Mouse (Mus musculus) layer of hippocampus, postnatal 14 days (tissue): ENCODE data around the gene Rgs16. TPM values are rescaled to one million over a fixed set of nuclear protein-coding genes. Genes with fewer than 3 reads are reported as not detected.

ENCODE experiments used
- DNase-seq, 2 experiments: peaks; one replicate each; pipeline ENCODE4 v3.0.0; 2021 to 2022; ENCODE audit warnings: low spot score in 2 of 2, mixed read lengths in 1 of 2
- long read RNA-seq, 2 experiments: library from polyadenylated mRNA; stranded (forward); transcript quantifications; one replicate each; pipeline ENCODE4 v2.0.0; 2021
- total RNA-seq, 2 experiments: library from RNA; stranded (reverse); gene quantifications; 2 replicates each; pipeline ENCODE4 v1.2.3; 2021

The Rgs16 gene
- total RNA-seq: 1 to 10 TPM; 6.6 to 8.8 TPM
- long read RNA-seq, experiment 1, partial matches to known transcripts: 0 of 2 reads
- long read RNA-seq, experiment 1, other reads (novel, unspliced or antisense): 0 of 2 reads
- long read RNA-seq, experiment 2, partial matches to known transcripts: 0 of 3 reads
- long read RNA-seq, experiment 2, other reads (novel, unspliced or antisense): 0 of 3 reads

DNA sequence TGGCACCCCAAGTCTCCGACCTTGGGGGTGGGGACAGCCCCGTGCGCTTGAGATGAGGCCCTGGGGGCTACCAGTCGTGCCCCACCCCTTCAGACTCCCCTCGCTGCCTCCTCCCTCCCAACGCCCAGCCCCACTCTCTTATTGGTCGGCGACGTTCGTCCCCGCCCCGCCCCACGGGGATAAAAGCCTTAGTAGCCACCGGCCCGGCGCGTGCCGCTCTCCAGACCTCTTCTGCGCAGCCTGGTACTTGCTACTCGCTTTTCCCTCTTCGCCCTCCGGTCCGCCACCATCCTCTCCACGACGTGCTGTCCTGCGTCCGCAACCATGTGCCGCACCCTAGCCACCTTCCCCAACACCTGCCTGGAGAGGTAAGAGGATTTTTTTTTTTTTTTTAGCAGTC, at the start of gene Rgs16:
TSS of gene Rgs16 (plus strand) at position 205 of the 400 bp plus-strand sequence.
- DNase-seq: peak; percentile 45 to 56

DNA sequence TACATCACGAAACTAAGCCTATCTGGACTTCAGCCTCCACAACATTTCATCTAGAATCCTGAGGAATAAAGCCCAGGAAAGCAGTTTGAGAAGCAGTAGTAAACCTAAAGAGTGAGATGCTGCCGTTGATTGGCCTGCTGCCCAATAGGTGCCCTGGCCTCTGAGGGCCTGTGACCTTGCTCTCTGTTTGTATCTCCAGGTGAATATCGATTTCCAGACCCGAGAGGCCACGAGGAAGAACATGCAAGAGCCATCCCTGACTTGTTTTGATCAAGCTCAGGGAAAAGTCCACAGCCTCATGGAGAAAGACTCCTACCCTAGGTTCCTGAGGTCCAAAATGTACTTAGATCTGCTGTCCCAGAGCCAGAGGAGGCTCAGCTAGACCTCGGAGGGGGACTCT, 47.6 kb upstream of the Rgs16 start:
- no peak for DNase-seq

DNA sequence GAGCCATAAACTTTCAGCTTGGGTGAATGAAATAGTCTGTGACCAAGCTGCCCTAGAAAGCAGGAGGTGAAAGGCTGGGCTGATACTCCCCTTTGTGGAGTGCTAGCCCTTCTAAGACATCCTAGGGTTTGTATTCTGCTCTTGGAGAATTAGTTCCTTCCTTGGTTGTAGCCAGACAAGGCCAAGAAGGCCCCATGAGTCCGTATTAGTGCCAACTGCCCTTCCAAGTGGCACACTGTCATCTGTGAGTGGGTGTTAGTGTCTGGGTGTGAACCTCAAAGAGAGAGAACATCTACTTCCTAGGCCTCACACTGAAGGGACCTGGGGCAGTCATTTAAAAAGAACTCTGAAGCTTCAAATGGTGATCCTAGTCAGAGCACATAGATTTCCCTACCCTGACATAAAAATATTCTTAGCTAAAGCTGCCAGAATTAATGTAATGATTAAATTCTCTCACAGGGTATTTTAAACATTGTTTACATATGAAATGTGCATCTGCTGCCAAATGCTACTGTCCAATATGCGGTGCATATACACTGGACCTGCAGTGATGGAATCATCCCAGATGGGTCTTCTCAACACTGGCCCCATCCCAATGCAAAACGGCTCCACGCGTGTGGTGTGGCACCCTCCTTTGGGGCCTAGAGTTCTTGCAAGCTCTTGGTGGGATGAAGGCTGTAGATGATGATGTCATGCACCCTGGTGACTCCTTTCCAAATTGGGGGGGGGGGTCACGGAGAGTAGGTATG, 45.6 kb upstream of the Rgs16 start:
- DNase-seq: no peak

DNA sequence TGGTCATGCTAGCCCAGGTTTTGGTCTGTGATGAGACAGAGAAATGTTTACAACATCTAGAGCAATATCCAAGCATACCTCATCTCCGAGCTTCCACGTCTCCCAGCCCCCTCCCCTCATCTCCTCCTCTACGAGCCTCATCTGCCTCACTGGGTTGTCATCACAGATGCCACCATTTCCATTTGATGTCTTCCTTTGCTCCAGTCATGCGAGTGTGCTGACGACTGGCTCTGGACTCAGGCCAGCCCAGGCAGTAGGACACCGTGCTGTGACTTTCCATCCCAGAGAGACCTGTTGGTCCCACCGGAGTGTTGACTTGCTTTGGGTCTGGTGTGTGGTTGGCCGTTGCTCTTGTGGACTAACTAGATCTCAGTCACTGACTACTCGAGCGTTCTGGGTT, 44.8 kb upstream of the Rgs16 start:
- DNase-seq: no peak

DNA sequence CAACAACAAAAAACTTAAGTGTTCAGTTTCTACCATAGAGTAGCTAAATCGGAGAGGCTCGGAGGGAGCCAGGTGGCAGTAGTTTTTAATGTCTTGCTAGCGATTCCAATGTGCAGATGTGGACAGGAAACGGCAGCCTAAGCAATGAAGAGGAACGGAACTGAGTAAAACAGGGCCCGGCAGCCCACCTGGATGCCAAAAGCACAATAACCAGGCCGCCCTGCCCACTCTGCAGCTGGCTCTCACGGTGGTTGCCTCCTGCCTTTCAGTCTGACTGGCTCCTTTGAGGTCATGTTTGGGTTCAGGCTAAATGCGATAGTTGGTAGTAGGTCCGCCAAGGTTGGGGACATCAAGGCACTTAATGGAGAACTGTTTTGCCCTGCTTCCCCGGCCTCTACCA, 44.1 kb upstream of the Rgs16 start:
- DNase-seq: no peak

DNA sequence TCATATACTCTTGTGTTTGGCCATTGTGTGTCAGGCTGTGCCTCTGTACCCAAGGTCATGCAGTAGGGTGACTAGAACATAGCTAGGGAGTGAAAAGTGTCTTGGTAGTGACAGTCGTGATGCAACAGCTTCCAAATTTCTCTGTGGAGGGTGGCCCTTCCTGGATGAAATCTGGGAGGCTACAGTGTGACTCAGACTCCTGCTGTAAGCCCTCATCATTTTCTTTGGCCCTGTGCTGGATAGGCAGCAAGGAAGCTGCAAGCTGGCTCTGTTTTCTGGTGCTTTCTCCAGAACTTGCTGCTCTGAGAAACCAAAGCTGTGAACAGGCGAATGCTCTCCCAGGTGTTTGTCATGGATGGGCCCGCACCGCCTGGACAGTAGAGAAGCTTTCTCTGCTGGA, 43.6 kb upstream of the Rgs16 start:
- DNase-seq: no peak

DNA sequence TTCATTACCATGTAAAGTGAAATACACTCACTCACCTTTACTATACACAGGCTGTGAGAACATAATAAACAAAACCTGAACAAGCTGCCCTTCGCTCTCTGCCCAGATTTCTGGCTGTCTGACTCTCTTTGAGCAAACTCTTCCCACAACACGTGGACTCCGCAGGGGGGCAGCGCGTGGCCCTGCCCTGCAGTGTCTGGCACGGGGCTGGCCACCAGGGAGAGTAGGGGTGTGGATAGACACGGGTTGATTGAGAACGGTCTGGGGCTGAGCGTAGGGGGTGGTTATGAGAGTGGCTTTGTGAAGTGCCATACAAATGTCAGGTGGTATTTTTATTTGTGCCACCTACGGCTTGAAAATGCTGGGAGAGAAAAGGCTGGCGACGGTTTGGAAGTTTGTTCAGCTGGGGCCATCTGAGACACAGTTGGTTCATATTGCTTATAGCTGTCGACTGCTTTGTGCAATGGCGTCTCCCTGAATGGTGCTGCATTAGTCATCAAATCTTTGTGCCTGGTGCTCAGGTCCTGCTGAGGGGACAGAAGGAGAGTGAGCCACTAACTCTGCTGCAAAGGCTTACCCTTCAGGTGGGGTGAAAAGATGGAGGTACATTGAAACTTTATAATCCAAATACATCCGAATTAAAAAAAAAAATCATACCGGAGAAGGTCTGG, 42.4 kb upstream of the Rgs16 start:
- DNase-seq: no peak

DNA sequence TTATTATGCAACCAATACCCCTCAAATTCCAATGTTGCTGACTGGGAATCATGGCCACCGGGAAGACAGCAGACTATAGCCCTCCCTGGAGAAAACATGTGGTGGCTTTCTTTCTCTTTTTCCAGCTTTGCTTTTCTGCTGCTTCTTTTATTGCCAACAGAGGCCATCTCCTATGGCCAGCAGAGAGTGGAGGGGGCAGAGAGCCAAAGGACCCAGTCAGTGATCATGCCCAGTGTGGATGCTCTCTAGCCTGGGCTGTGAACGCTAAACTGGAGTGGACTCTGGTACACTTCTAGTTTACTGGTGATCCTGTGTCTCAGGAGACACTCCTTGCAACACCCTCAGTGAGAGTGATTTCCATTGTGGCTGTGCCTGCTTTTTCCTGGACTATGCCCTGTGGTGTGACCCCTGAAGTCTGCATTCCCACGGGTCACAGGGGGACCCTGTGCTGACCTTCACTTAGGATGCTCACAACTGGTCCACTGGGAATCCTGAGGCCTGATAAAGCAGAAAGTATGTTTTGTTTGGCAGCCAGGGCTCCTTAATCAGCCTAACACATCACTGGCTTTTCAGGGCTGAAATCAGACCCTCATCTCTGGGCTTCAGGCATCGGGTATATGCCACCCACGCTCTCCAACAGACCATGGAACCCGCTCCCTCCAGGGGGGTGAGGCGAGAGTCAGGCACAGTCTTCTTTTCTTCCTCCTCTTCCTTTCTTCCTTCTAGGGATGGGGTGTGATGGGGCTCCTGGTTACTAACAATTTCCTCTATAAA, 41.7 kb upstream of the Rgs16 start:
- no peak for DNase-seq

DNA sequence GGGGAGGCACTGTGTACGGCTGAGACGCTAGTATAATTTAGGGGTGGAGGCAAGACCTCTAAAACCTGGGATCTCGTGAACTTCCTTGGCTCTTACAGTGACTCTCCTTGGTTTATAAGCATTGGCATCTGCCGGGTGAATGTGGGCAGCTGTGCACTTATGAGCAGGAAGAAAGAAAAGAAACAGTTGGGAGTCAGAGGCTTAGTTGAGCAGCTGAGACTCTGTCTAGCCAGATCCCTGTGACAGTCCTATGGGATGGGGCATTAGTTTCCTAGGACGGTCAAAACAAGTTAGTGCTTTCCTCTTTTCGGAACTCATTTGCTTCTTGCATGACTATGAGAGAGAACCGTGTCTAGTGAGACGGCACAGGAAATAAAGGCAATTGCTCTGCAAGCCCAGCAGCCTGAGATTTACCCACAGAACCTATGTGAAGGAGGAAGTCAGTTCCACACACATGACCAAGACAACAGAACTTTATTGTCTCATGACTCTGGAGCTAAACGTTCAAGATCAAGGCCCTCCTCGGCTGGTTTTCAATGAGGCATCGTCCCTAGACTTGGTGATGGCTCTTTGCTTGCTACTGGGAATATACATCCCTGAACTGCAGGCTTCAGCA, 39.6 kb upstream of the Rgs16 start:
- DNase-seq: no peak

DNA sequence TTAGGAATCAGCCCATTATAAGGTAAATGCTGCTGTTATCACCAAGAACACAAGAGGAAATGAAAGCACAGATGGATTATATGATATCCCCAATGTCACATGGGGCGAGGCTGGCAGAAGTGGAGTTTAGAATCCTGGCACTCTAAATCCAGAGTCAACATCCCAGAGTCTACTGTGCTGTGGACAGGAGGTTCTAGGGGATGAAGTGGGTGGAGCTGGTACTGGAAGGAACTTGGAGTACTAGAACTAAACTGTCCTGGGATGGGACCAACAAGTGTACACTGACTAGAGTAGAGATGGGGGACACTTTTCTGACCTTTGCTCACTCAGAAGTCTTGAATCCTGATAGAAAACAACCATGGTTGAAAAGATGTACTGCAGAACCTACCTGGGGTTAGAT, 38.7 kb upstream of the Rgs16 start:
- DNase-seq: no peak

DNA sequence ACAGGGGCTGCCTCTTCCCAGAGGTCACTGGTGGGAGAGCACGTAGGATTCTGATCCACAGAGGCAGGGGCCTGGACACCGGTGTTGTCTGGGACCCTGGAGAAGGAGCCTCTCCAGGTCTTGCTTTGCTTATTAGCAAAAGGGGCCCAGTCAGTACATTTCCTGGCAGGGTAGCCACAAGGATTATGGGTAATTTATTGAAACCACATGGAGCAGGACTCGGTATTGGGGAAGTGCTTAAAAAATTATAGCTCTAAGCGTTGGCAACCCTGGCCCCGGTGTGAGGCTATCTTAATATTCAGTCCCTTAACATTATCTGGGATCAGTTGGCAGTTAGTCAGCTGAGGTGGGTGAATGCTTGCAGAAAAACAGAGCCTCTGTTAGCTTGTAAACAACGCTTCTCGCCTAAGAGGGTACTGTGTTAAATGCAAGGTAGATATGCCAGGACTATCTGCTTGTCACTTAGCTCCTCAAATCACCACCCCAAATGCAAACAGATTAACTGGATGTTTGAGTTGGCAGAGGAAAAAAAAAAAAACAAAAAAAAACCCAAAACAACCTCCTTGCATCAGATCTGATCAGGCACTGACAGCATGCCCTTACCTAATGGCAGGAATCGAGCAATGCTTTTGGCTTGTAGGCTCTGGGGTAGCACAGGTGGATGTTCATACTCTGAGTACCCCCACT, 37.8 kb upstream of the Rgs16 start:
- no peak for DNase-seq

DNA sequence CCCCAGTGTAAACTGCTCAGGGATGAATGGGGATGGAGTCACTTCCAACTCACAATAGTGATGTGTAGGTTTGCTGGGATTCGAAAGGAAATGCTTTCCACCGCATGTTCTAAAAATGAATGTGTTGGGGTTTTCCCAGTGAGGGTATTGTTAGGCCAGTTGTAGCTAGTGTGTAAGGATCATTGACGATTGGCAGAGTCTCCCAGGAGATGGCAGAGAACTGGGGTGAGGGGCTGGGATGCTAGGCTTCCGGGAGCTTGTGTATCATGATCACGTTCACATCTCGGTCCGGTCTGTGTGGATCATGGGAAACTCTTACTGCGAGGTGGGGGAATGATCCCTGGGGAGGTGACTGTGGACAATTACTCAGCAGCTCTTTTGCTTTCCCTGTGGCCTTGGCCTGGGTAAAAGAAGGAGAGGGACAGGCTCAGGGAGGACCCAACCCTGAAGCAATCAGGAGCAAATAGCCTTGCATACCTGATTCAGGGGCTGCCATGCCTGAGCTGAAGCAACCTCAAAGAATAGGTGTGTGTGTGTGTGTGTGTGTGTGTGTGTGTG, 37.2 kb upstream of the Rgs16 start:
- no peak for DNase-seq

DNA sequence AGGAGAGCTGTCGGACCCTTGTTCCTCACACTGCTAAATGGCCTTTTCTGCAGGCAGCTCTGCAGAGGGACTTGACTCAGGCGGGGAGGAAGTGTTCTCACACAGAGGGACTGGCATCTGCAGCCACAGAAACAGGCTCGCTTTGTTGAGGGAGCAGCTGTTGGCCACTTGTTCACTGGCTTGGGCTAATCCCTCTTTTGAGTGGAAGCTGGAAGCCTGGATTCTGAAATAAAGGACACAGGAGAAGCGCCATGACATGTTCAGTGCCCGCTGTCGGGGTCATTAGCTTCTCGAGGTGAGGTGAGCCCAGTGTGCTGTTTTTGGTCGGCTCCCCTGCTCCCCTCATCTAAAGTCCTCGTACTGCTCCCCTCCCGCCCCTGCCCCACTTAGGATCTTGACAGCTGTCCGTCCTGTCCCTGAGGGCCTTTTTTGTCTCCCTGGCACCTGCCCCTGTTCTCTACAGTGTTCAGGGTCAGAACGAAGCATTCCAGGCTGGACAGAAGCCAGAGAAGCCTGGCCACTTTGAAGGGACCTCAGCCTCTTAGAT, 36.6 kb upstream of the Rgs16 start:
- DNase-seq: peak; percentile 63 to 76

DNA sequence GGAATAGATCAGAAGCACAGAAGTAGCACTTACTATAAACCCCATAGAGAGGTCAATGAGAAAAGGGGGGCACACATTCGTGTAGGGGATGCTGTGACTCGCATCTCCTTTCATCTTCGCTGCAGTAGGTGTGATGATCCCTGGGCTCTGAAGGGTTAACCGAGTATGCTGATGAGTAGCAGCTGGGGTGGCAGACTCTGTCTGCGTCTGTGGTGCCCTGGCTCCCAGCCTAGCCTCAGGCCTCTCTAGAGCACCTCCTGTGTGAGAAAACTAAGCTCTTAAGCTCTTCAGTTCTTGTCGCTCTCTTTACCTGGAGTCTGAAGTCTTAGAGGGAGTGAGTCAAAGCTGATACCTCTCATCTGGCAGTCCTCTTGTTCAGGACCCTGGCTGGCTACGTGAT, 36.0 kb upstream of the Rgs16 start:
- DNase-seq: no peak

DNA sequence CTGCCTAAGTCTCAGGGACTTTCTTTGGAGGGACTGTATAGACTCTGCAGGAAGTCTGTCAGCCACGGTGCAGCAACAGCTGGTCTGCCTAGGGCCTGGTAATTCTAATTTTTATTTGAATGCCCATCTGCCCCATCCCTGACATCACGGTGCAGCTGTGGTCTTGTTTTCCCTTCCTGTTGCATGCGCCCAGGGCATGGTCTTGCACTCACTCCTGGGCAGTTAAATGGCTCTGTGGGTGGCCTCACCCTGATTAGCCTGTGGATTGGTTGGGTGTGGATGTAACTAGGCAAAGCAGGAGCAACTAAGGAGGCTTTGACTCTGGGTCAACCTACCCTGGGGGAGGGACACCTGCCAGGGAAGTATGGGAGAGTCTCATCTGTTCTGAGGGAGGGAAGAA, 35.2 kb upstream of the Rgs16 start:
- no peak for DNase-seq

DNA sequence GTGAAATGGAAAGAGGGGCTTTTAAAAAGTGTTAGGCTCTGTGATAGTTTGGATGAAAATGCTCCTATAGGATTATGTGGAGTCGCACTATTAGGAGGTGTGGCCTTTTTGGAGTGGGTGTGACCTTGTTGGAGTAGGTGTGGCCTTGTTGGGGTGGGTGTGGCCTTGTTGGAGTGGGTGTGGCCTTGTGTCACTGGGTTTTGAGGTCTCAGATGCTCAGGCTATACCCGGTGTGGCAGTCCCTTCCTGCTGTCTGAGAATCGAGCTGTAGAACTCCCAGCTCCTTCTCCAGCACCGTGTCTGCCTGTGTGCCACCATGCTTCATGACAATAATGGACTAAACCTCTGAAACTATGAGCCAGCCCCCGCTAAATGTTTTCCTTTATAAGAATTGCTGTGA, 31.5 kb upstream of the Rgs16 start:
- DNase-seq: no peak

DNA sequence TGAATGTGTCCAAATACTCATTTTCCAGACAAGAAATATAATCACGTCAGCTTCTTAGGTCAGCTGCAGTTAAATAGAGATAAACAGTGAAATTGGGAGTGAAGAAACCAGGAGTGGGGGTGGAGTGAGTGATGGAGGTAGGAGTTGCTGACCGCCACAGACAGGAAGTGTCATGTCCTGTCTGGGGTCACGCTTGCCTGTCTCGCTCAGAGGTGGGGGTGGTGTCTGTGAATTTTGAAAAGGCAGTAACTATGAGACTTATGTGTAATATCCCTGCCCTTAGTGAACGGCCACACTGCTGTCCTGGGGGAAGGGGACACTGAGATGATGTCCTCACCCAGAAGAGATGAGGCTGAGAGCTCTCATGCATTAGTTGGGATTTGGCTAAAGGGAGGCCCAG, 30.7 kb upstream of the Rgs16 start:
- no peak for DNase-seq

DNA sequence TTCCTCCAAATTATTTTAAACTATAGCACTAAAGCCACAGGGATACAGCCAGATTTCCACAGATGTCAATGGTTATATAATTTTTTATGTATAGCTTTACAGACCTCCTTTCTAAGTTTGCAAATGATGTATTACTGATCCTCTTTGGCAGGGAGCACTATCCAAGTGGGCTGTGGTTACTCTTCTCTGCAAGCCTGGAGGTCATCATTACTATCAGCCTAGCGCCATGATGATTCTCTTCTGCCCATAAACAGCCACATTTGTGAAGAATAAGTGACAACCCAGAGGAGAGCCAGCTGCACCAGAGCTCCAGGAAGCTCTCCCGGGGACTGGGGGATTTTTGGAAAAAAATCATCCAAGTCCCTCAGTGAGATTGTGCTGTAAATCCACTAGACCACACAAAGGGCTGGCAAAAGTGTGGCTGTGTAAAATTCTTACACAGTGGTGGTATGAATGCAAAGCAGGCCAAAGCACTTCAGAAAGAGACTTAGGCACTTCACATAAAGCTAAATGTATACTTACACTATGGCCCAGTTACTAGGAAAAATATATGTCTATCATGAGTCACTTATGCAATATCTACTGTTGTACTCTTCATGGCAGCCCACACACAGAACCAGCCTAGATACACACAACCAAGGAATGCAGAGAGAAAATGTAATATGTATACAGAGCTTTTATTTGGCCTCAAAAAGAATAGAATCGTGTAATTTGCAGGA, 28.4 kb upstream of the Rgs16 start:
- DNase-seq: no peak

DNA sequence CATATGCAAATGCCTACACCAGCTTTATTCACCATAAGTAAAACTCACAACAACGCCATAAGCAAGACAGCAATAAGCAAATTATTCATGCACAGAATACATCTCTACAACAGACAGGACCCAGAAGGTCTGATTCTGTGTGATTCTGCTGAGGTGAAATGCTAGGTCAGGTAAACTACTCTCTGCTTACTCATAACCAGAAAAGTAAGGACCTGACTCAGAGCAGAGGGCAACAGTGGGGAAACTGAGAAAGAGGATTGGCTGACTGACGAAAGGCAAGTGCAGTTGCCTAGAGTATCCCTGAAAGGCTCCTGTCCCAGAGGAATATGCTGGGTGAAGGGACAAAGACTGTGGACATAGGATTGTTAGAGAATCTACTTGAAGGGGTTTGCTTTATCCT, 27.5 kb upstream of the Rgs16 start:
- DNase-seq: no peak

DNA sequence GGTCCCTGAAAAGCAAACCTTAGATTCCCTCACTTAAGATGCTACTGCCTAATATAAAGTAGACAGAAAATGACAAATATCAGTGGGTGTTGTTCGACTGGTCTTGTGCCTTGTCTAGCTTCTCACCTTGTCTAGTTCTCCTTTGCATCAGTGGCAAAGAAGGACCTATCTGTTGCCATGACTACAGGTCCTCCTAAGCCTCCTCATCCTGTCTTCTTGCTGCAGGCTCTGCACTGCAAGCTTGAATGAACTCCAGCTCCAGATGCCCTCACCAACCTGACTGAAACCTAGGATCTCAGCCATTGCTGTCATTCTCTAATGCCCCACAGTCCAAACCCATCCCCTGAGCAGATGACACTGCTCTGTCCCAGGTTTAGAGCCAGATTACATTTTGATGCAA, 22.2 kb upstream of the Rgs16 start:
- DNase-seq: no peak
